Mouse (Mus musculus) layer of hippocampus, adult 11-12 months (tissue): Measurements from ENCODE around the gene Tuba4a.

Experiments used
- DNase-seq: peaks from one replicate; pipeline ENCODE4 v3.0.0; 2022; ENCODE audit warnings: low spot score

The Tuba4a gene

GRCm38 (mm10) chr1:75219531-75219930 lies at the start of gene Tuba4a:
Gene Tuba4a (minus strand): TSS chr1:75219865.
- DNase-seq = no peak

GRCm38 (mm10) chr1:75264091-75264880 lies 44.6 kb upstream of the Tuba4a start, which contains the start of gene Ptprn:
Gene Ptprn (minus strand): TSS chr1:75264502.
- peak; percentile 76 for DNase-seq

DNA sequence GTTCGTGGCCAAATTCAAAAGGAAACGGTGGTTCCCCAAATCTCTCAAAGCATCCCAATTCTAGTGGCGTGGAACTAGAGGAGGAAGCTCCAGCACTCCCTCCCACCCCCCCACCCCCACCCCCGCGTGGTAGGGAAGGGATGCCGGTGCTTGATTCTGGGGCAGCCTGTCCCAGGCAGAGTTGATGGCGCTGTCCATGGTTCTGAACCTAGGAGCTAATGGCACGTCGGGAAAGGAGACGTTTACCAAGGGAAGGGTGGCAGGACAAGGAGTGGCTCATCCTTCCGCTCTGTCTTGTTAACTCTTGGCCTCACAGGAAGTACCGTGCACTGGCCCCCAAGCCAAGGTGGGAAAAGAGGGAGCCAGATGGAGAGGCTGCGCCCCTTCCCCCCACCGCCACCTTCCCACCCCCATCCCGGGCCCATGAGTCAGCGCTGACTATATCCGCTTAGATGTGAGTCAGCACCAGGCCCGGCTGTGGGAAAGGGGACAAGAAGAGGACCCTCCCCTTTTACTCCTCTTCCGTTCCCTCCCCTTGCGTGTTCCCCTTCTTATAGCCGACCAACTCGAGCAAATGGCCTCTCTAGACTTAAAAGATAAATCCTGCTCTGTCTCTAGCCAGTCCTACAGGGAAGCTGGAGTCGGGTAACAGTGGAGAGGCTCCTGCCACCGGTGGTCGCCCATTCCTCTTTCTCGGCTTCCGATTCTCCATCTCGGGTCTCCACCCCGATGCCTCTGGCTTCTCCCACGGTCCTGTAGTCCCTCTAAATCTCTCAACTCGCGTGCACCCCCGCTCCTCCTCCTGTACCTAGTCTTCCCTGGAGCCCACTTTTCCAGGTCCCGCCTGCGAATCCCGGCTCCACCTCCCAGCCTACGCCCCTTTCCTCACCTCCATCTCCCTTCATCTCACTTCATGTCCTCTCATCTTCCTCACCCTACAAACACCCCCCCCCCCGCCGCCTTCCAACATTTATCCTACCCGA lies 43.6 kb upstream of the Tuba4a start:
- DNase-seq = peak; percentile 37

DNA sequence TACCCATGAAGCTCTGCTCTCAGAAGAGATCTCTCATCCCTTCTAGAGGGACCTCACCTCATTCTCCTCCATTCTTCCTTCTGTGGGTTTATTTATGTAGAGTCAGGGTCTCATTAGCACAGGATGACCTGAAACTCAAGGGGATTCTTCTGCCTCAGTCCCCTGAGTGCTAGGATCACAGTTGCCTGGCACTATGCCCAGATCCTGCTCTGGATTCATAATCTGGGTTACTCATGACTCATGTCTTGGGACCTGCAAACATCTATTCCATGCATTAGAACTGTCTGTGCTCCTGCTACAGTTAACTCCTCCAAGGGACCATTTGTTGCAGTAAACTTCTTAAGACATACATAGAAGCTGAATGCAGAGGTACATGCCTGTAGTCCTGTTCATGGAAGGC lies 41.6 kb upstream of the Tuba4a start:
- DNase-seq = no peak

- DNase-seq = no peak
Observed at GRCm38 (mm10) chr1:75255516-75256046, 35.9 kb upstream of the Tuba4a start.

GRCm38 (mm10) chr1:75254625-75255013 lies 35.0 kb upstream of the Tuba4a start:
- DNase-seq = no peak

DNA sequence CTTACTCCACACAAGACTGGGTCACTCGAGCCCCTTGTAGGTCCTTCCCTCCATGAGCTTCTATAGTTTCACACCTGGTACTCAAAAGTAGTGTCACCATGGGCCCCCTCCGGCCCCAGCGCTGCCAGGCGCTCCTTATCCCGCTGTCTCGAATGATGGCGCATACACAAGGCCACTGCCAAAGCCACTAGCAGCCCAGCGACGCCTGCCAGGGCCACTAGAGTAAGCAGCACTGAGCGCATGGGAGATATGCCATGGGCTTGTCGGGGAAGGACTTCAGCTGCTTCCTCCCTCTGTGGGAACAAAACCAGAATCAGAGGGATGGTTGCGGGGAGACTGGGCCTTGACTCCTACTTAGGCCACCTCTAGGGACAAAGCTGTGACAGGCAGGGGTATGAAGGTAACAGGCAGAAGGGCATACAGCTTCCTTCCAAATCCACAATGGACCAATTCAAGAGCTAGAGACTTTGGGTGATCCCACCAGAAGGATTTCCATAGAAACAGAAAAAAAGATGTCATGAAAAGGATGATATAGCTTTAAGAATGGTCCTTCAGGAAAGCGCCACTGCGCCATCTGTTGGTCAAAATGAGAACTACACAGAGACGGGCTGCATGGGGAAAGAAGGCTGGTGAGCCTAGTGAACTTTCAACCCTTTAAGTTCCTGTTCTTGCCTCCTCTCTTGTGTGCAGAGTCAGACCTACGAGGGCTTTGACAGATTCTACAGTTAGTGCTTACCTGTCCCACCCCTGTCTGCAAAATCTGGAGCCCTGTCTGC lies 34.4 kb upstream of the Tuba4a start:
- peak; percentile 93 for DNase-seq

- no peak for DNase-seq
Observed at GRCm38 (mm10) chr1:75253029-75253428, 33.4 kb upstream of the Tuba4a start.

GRCm38 (mm10) chr1:75252308-75252707 lies 32.6 kb upstream of the Tuba4a start:
- DNase-seq = no peak

DNA sequence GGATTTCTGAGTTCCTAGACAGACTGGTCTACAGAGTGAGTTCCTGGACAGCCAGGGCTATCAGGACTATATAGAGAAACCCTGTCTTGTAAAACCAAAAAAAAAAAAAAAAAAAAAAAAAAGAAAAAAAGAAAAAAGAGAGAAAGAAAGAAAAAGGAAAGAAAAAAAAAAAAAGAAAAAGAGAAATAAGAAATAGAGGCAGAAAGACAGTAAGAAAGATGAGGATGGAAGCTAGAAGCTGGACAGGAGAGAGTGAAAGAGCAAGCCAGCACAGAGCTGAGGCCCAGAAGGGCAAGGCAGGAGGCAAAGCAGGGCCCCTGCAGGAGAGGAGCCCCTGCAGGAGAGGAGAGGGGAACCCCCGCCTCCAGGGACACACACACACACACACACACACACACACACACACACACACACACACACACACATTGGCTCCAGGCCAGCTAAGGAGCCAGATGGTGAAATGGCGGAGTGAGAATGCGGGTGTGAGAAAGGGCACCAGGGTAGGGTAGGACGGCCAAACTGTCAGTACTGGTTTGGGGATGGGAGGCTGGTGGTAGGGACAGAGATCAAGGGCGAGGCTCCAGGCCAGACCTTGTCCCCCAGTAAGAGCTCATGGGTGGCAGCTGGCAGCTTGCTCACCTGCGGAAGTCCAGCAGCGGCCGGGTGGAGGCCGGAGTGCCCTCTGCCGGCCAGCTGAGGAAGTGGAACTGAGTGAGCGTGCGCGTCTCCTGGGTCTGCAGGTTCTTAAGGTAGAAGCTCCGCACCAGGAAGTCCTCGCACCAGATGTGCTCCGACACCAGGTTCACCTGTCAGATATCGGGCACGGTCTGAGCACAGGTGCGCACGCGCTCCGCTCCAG lies 31.7 kb upstream of the Tuba4a start:
- DNase-seq = peak; percentile 76

DNA sequence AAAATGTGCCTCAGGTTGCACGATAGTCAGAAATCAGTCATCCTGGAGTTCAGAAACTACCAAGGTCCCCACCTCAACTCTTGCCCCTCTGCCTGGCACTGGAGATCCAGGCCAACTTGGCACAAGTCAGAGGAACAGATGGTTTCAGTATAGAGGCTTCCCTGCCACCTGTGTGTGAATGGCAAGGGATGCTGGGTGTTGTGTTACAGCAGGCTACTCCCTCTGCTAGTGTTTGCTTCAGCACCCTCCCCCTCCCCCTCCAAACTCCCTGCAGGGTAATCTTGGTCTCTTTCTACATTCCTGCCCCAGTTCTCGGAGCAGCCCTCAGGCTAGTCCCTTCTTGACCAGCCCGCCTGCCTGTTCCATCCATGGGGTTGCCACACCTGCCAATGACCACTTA lies 30.8 kb upstream of the Tuba4a start:
- DNase-seq = no peak

DNA sequence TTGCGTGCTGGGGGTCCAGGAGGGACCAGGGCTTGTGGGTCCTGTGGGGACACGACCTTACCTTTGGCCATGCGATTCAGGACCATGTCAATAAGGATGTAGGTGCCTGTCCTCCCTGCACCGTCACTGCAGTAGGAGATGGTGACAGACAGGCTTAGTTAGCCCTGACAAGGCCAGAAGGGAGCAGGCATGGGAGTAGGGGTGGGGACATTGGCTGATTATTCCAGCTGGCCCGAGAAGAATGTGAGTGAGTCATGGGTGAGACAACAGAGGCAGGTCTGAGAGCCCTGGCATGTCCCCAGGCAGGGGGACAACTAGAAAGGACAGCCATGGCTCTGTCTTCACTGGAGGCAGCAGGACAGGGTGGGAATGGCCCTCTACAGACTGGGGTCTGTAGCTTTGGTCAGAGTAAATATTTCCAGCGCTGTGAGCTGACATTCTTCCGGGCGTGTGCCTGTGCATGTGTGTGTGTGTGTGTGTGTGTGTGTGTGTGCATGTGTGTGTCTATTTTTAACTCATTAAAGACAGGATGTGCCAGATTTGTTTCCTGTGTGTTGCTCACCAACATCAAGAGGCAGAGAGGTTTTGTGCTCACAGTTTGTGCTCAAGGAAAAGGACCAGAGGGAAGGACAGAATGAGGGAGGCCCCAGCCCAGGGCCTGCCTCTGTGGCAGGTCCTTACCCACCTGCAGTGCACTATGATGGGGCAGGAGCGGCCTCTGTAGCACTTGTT lies 28.5 kb upstream of the Tuba4a start:
- peak; percentile 64 for DNase-seq

GRCm38 (mm10) chr1:75247071-75247930 lies 27.6 kb upstream of the Tuba4a start:
- DNase-seq = no peak

- peak; percentile 69 for DNase-seq
Observed at GRCm38 (mm10) chr1:75244836-75245235, 25.2 kb upstream of the Tuba4a start.

DNA sequence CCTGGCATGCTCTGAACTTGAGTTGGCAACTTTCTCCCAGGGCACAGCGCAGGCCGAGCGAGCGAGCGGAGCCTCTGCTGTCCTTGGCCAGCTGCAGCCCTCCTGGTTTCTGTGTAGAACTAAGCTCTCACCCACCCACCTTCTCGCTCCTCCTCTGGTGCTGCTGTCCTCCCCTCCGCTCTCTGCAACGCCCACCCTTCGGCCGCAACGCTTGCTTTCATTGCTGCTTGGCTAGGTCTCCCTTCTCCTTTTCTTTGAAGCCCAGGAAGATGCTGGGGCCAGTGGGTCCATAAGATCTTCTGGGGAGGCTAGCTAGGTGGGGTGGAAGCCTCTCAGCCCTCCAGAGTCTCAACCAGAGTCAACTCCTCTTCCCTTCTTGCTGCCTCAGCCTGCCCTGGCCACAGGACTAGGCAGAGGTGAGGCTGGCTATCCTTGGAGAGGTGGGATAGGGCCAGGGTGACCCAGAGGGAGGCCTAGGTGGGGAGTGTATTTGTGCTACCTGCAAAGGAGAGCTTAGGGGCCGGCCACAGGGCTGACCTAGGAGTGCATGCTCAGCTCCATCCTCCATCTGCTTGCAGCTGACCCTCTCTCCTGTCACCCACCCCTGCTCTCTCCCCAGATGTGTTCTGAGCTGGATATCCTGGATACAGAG lies 24.6 kb upstream of the Tuba4a start:
- no peak for DNase-seq

GRCm38 (mm10) chr1:75243411-75243810 lies 23.7 kb upstream of the Tuba4a start:
- DNase-seq = no peak

DNA sequence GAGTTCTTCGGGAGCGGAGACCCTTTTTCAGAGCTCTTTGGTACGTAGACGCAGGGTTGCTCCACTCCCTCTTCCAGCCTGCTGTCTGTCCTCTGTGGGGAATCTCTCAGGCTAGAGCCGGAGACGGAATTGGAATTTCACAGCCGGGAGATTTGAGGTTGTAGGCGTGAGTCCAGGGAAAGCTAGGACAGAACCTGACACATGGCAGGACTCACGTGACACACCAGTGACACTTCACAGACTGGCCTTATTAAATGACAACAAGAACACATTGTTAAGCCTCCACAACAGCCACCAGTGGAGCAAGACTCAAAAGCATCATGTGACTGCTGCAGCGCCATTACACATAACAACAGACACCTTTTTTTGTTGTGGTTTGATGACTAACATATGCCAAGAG lies 19.9 kb upstream of the Tuba4a start:
- DNase-seq = peak; percentile 65
